In genomic region chr2:128429786-128430185, GRCm38 (mm10) we compare ENCODE assay signal across 8 mouse cellular contexts.
A peak's percentile ranks its signal among the peaks of the same experiment; 100 is the strongest.
DNase-seq lines count a peak whose midpoint lies in the region; ATAC-seq lines count a peak whose summit lies in the region.

No protein-coding gene starts in this region.

- peaks cover 45% of the 10 kb centered on the region for H3K4me1 ChIP-seq in heart, embryonic 13.5 days
- H3K4me1 ChIP-seq in hindbrain, embryonic 12.5 days = peaks cover 13% of the 10 kb centered on the region

- H3K27me3 ChIP-seq in heart, embryonic 13.5 days (replicated peaks) = no peaks in the 10 kb centered on the region
- H3K27me3 ChIP-seq in hindbrain, embryonic 12.5 days = no peaks in the 10 kb centered on the region

- DNase-seq in 3134 (ENCODE audit: extremely low read depth, insufficient read length, low spot score) (peak; percentile 53), A20 (ENCODE audit: low read depth, low spot score) (peak; percentile 79)
- peak; percentile 73 for DNase-seq in lung, postnatal 36 days
- no peak for DNase-seq in urinary bladder, postnatal 36 days (ENCODE audit: low spot score in 2 of 2)
- no peak for DNase-seq in testis, postnatal 10 days (ENCODE audit: low spot score)
- no peak for DNase-seq in embryo, embryonic 11 days

- WGBS in heart, embryonic 13.5 days = 60% methylated on average over 7 of the region's 7 CpGs
- WGBS in hindbrain, embryonic 12.5 days = 67% methylated on average over 7 of the region's 7 CpGs

- peak overlapping the region; percentile 65 for H3K4me2 ChIP-seq in heart, embryonic 13.5 days
- H3K4me2 ChIP-seq in hindbrain, embryonic 12.5 days (replicated peaks) = no peak overlapping the region

- H3K9ac ChIP-seq in heart, embryonic 13.5 days = no peak overlapping the region
- no peak overlapping the region for H3K9ac ChIP-seq in hindbrain, embryonic 12.5 days

- no peaks in the 10 kb centered on the region for H3K9me3 ChIP-seq in heart, embryonic 13.5 days
- no peaks in the 10 kb centered on the region for H3K9me3 ChIP-seq in hindbrain, embryonic 12.5 days (replicated peaks)

- no peak overlapping the region for H3K4me3 ChIP-seq in heart, embryonic 13.5 days
- no peak overlapping the region for H3K4me3 ChIP-seq in hindbrain, embryonic 12.5 days

- ATAC-seq in heart, embryonic 13.5 days (ENCODE audit: extremely low read depth, insufficient number of reproducible peaks, low FRiP score, low TSS enrichment) = no peak
- ATAC-seq in hindbrain, embryonic 12.5 days (ENCODE audit: low FRiP score) = no peak

- no peaks in the 10 kb centered on the region for H3K36me3 ChIP-seq in heart, embryonic 13.5 days
- H3K36me3 ChIP-seq in hindbrain, embryonic 12.5 days = no peaks in the 10 kb centered on the region

- peak overlapping the region; percentile 79 for H3K27ac ChIP-seq in heart, embryonic 13.5 days (replicated peaks)
- H3K27ac ChIP-seq in hindbrain, embryonic 12.5 days = no peak overlapping the region

Comparison
In these comparisons a context has a peak if more than half of its experiments do, and no peak if none do; other contexts are left out.
1. DNase-seq: peak in 3134 (single experiment), A20 (single experiment) and lung, postnatal 36 days (single experiment); none in urinary bladder, postnatal 36 days (0 of 2), testis, postnatal 10 days (single experiment) and embryo, embryonic 11 days (single experiment).